Mouse (Mus musculus) limb, embryonic 15.5 days (tissue): Measurements from ENCODE around the gene Trib3. TPM values are rescaled to one million over a fixed set of nuclear protein-coding genes. Genes with fewer than 3 reads are reported as not detected.
"Not testable (repeated sequence)": the region's sequence is repeated elsewhere in the genome, so short reads cannot be mapped to it uniquely, and the experiment has no call there.

ENCODE experiments used
- ATAC-seq: fragments of 200-750 bp; cut with Nextera tagmentation; 2 replicates; pipeline ENCODE4 v1.8.0; 2017; ENCODE audit warnings: low read depth, moderate TSS enrichment; ENCODE audit not compliant: insufficient number of reproducible peaks, low FRiP score, low TSS enrichment
- H3K27ac ChIP-seq: fragments of 300-500 bp; sonication (generic); 2 replicates; pipeline ENCODE4 v1.5.1; 2015; ENCODE audit warnings: moderate library complexity, mild to moderate bottlenecking, inconsistent platforms
- H3K27me3 ChIP-seq: fragments of 300-500 bp; sonication (generic); 2 replicates; pipeline ENCODE4 v1.6.1; 2015; ENCODE audit warnings: inconsistent platforms
- H3K36me3 ChIP-seq: fragments of 300-500 bp; sonication (generic); 2 replicates; pipeline ENCODE4 v1.6.1; 2015; ENCODE audit warnings: inconsistent platforms
- H3K4me1 ChIP-seq: fragments of 300-500 bp; sonication (generic); 2 replicates; pipeline ENCODE4 v1.6.1; 2015; ENCODE audit warnings: inconsistent platforms
- H3K4me2 ChIP-seq: fragments of 300-500 bp; sonication (generic); 2 replicates; pipeline ENCODE4 v1.6.1; 2015; ENCODE audit warnings: mild to moderate bottlenecking, inconsistent platforms
- H3K4me3 ChIP-seq: fragments of 300-500 bp; sonication (generic); 2 replicates; pipeline ENCODE4 v1.5.1; 2015; ENCODE audit warnings: mild to moderate bottlenecking, inconsistent platforms
- H3K9ac ChIP-seq: fragments of 300-500 bp; sonication (generic); 2 replicates; pipeline ENCODE4 v1.6.1; 2015; ENCODE audit warnings: inconsistent platforms
- H3K9me3 ChIP-seq: fragments of 300-500 bp; sonication (generic); 2 replicates; pipeline ENCODE4 v1.6.1; 2016; ENCODE audit warnings: inconsistent platforms
- WGBS: fragments of 180-500 bp; shearing (Covaris S2); methylation state at CpG from one replicate; pipeline ENCODE4 v1.1.7; 2015; 5-methylcytosine and 5-hydroxymethylcytosine counted together
- polyA plus RNA-seq: library from polyadenylated mRNA; unstranded; fragments of >200 nt; fragmentation: Nextera tagmentation; extraction: Ambion mirVana; gene quantifications from 2 replicates; pipeline ENCODE4 v1.2.1, GENCODE M21; 2015

The Trib3 gene
- polyA plus RNA-seq, 1 experiment from 2014 or later, result 2.9 TPM

DNA sequence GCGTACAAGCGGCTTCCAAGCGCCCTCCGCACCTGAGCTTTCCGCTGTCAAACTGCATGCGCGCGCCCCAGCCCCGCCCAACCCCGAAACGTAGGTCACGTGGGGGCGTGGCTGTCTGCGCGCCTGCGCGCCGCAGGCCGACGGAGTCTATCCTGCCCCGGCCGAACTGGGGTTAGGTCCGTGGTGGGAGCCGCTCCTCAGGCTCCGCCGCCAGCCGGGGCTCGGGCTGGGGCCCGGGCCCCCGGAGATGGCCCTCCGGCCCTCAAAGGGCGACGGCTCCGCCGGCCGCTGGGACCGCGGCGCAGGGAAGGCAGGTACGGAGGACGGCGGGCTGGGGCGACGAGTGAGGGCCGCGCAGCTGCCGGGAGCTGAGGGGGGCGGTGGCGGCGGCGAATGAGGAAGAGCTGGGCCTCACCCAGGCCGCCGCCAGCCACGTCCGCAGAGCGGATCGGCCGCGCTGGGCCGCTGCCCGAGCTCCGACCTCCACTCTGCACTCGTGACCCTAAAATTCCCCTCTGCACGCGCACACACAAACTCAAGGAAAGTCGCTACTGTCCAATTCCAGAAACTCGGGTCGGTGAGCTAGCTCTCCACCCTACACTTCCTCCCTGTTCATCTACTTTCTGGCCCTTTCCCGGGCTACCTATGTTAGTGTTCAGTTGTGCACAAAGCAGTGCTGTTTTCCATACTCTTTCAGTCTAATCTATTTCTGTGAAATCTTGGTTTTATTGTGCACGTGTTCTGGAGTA, 49.9 kb downstream of the Trib3 start, which contains the start of gene Tbc1d20:
TSS of gene Tbc1d20 (plus strand) at position 102 of the 749 bp plus-strand sequence.
- ATAC-seq, result peak; percentile 94
- Histone ChIP-seq H3K4me2 (peak within 1 kb of the TSS; percentile 55), H3K27me3 (no peaks in the 10 kb centered on the region), H3K27ac (peak within 1 kb of the TSS; percentile 90), H3K9ac (peak within 1 kb of the TSS; percentile 95), H3K4me1 (peaks cover 21% of the 10 kb centered on the region), H3K36me3 (peaks cover 5% of the 10 kb centered on the region), H3K4me3 (peak within 1 kb of the TSS; percentile 86), H3K9me3 (no peaks in the 10 kb centered on the region)
- WGBS, result under 1% methylated on average over 66 of the region's 70 CpGs

DNA sequence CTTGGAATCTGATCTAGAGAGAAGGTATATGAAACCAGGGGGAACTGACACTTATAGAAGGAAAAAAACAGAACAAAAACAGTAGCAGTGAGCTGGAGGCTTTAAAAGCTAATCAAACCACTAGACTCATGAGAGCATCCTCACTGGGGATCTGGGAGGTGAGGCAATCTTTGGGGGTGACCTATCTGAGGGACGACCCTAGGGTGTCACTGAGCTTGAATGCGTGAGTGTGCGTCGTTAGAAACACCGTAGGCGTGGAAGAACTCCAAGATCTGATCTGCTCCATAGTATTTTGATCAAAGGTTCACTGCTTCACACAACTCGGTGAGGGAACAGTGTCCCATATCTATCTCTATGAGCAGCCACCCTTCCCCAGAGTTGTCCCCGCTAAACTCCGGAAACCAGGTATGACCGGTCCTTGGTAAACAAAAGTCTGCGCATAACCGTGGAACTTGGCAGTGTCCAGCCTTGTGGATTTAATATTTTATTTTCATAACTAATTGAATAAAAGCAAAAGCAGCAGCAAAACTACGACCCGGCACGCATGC, 50.6 kb downstream of the Trib3 start:
- no peak overlapping the region for H3K27ac ChIP-seq
- H3K4me2 ChIP-seq, result peak overlapping the region; percentile 55
- peak overlapping the region; percentile 86 for H3K4me3 ChIP-seq
- ATAC-seq, result peak; percentile 36; the same call in 1 of the 2 replicates
- under 1% methylated on average over 15 of the region's 15 CpGs for WGBS
- H3K36me3 ChIP-seq, result no peaks in the 10 kb centered on the region
- H3K4me1 ChIP-seq, result peaks cover 21% of the 10 kb centered on the region
- no peaks in the 10 kb centered on the region for H3K27me3 ChIP-seq
- H3K9ac ChIP-seq, result peak overlapping the region; percentile 95
- H3K9me3 ChIP-seq, result no peaks in the 10 kb centered on the region

DNA sequence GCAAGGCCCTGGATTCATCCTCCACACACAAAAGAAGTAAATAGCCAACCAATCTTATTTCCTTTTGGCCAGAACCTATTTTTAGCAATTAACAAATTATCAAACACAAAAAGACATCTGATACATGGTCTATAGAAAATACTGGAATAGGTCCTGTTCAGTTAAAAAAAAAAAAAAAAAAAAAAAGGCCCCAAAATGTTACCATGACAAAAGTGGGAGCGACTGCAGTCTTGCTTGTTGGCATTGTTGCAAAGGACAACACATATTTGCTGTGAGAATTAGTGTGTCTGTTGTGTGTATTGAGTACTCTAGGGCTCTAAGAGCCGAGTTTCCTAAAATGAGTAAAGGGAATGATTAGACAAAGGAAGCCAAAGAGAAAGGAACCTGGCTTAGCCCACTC, 51.4 kb downstream of the Trib3 start:
- Histone ChIP-seq H3K27ac (no peak overlapping the region), H3K4me3 (no peak overlapping the region), H3K36me3 (no peaks in the 10 kb centered on the region), H3K9ac (no peak overlapping the region), H3K27me3 (no peaks in the 10 kb centered on the region), H3K9me3 (no peaks in the 10 kb centered on the region), H3K4me1 (peaks cover 21% of the 10 kb centered on the region), H3K4me2 (no peak overlapping the region)
- WGBS, result 68% methylated on average over 2 of the region's 2 CpGs
- no peak for ATAC-seq

DNA sequence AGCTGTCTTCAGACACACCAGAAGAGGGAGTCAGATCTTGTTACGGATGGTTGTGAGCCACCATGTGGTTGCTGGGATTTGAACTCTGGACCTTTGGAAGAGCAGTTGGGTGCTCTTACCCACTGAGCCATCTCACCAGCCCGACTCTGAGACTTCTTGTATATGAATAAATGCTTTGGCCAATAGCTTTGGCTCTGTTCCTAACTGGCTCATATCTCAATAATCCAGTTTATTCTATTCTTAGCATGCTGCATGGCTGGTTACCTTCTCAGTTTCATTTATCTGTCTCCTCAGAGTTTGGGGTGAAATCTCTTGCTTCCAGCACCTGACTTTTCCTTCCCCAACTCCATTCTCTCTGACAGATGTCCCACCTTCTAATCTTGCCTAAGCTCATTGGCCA, 54.2 kb downstream of the Trib3 start:
- H3K9ac ChIP-seq, H3K27ac ChIP-seq, H3K27me3 ChIP-seq, H3K4me2 ChIP-seq, ATAC-seq, H3K4me3 ChIP-seq, H3K4me1 ChIP-seq, H3K9me3 ChIP-seq: not testable (repeated sequence)
- WGBS, result 84% methylated on average over 2 of the region's 2 CpGs
- peaks cover 17% of the 10 kb centered on the region; the same call in 1 of the 2 replicates for H3K36me3 ChIP-seq

DNA sequence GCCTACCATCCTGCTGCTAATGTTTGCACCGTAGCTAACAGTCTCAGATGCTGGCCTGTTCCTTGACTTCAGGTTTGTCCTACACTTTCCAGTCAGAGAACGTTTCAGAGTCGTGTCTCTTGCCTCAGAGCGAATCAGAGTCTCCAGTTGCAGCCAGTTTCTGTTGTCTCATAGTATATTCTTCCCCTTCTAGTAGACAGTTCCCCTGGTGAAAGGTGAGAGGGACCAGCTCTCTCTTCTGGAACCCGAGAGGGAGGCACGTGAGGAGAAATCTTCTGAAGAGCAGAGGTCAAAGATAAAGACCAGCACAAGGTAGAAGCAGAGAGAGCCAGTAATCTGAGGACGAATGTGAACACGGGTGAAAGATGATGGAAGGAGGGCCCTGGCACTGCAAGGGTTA, 55.8 kb downstream of the Trib3 start:
- WGBS, result 75% methylated on average over 8 of the region's 8 CpGs
- ATAC-seq, result no peak
- H3K9me3 ChIP-seq, result no peaks in the 10 kb centered on the region

DNA sequence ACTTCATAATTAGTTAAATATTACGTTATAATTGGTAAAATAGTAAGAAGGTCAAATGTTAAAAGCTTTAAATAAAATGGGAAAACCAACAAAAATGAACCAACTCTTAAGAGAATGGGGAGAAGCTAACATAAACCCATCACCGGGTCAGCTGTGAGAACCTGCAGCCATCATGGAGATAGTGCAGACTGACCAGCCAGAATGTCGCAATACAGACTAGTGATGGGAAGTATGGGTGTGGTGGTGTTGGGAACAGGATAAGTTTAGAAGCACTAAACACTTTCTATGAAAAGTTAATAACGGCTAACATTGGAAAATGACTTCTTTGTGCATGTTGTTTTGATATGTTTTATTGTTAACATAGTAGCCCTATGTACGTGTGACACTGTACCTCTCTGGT, 56.3 kb downstream of the Trib3 start:
- no peak for ATAC-seq
- WGBS, result 82% methylated on average over 5 of the region's 5 CpGs

More for the DNA sequence above, 55.8 kb downstream of the Trib3 start:
- Histone ChIP-seq H3K9ac (no peak overlapping the region), H3K27ac (no peak overlapping the region), H3K36me3 (peaks cover 32% of the 10 kb centered on the region), H3K4me3 (no peak overlapping the region), H3K4me1 (peaks cover under 1% of the 10 kb centered on the region; the same call in 1 of the 2 replicates), H3K4me2 (no peak overlapping the region), H3K27me3 (no peaks in the 10 kb centered on the region)

More for the DNA sequence above, 56.3 kb downstream of the Trib3 start:
- Histone ChIP-seq H3K9ac (no peak overlapping the region), H3K27ac (no peak overlapping the region), H3K9me3 (no peaks in the 10 kb centered on the region), H3K36me3 (peaks cover 37% of the 10 kb centered on the region), H3K4me2 (no peak overlapping the region), H3K4me1 (no peaks in the 10 kb centered on the region), H3K27me3 (no peaks in the 10 kb centered on the region), H3K4me3 (no peak overlapping the region)

Other genes starting within 250 kb of the Trib3 start
- 11.3 and 12.3 TPM in 2 replicates for gene Srxn1, start 238.5 kb downstream of the Trib3 start, polyA plus RNA-seq
- gene Tcf15, start 200.5 kb downstream of the Trib3 start, polyA plus RNA-seq, result 6.2 and 7.6 TPM in 2 replicates
- gene Csnk2a1, start 117.2 kb downstream of the Trib3 start, polyA plus RNA-seq, result 74.6 and 93.0 TPM in 2 replicates
- 43.5 and 48.0 TPM in 2 replicates for gene Tbc1d20, start 50.2 kb downstream of the Trib3 start, polyA plus RNA-seq
- gene Rbck1, start 11.4 kb downstream of the Trib3 start, polyA plus RNA-seq, result 86.3 and 91.7 TPM in 2 replicates
- gene Nrsn2, start 32.6 kb upstream of the Trib3 start, polyA plus RNA-seq, result 1.0 and 1.5 TPM in 2 replicates
- gene Sox12, start 54.0 kb upstream of the Trib3 start, polyA plus RNA-seq, result 5.2 and 6.6 TPM in 2 replicates
- gene Zcchc3, start 71.0 kb upstream of the Trib3 start, polyA plus RNA-seq, result 28.5 and 35.0 TPM in 2 replicates
- gene 6820408C15Rik, start 71.6 kb upstream of the Trib3 start, polyA plus RNA-seq, result 0.10 TPM in 1 of 2 replicates, not detected in the other
- not detected in 2 replicates for gene Defb23, start 120.6 kb upstream of the Trib3 start, polyA plus RNA-seq
- gene Defb20, start 133.0 kb upstream of the Trib3 start, polyA plus RNA-seq, result not detected in 2 replicates
- not detected in 2 replicates for gene Defb22, start 146.1 kb upstream of the Trib3 start, polyA plus RNA-seq
- gene Defb26, start 167.7 kb upstream of the Trib3 start, polyA plus RNA-seq, result not detected in 2 replicates
- not detected in 2 replicates for gene Defb28, start 174.2 kb upstream of the Trib3 start, polyA plus RNA-seq
- gene Defb29, start 196.1 kb upstream of the Trib3 start, polyA plus RNA-seq, result not detected in 2 replicates
- not detected in 2 replicates for gene Gm17416, start 225.3 kb upstream of the Trib3 start, polyA plus RNA-seq
- not detected in 2 replicates for gene Defb21, start 228.7 kb upstream of the Trib3 start, polyA plus RNA-seq
- not detected in 2 replicates for gene Defb19, start 236.3 kb upstream of the Trib3 start, polyA plus RNA-seq